Mouse (Mus musculus) midbrain, postnatal 0 days (tissue): ENCODE measurements around the gene Gm20509. TPM values are rescaled to one million over a fixed set of nuclear protein-coding genes. Genes with fewer than 3 reads are reported as not detected.

Experiments
- ATAC-seq: fragments of 200-750 bp; cut with Nextera tagmentation; 2 replicates; pipeline ENCODE4 v1.8.0; 2017; ENCODE audit warnings: moderate number of reproducible peaks, mild to moderate bottlenecking, moderate TSS enrichment, moderate library complexity; ENCODE audit not compliant: low FRiP score
- DNase-seq: peaks from one replicate; pipeline ENCODE4 v3.0.0-alpha.2; 2015; ENCODE audit warnings: low spot score
- H3K27ac ChIP-seq: fragments of 300-500 bp; sonication (generic); 2 replicates; pipeline ENCODE4 v1.5.1; 2014; ENCODE audit warnings: low read depth, mild to moderate bottlenecking, low read length, mixed read lengths
- H3K27me3 ChIP-seq: fragments of 300-500 bp; sonication (generic); 2 replicates; pipeline ENCODE4 v1.6.1; 2014; ENCODE audit warnings: low read length, control low read depth, mixed read lengths; ENCODE audit not compliant: insufficient read depth
- H3K36me3 ChIP-seq: fragments of 300-500 bp; sonication (generic); 2 replicates; pipeline ENCODE4 v1.6.1; 2014; ENCODE audit warnings: low read length, control low read depth, mixed read lengths; ENCODE audit not compliant: insufficient read depth
- H3K4me1 ChIP-seq: fragments of 300-500 bp; sonication (generic); 2 replicates; pipeline ENCODE4 v1.6.1; 2014; ENCODE audit warnings: mild to moderate bottlenecking, control low read depth, antibody characterized with exemption, low read length, mixed read lengths; ENCODE audit not compliant: insufficient read depth
- H3K4me2 ChIP-seq: fragments of 300-500 bp; sonication (generic); 2 replicates; pipeline ENCODE4 v1.6.1; 2014; ENCODE audit warnings: low read depth, mild to moderate bottlenecking, low read length, mixed read lengths; ENCODE audit not compliant: poor library complexity, severe bottlenecking
- H3K4me3 ChIP-seq: fragments of 300-500 bp; sonication (generic); 2 replicates; pipeline ENCODE4 v1.5.1; 2014; ENCODE audit warnings: low read depth, mild to moderate bottlenecking, low read length, moderate library complexity
- H3K9ac ChIP-seq: fragments of 300-500 bp; sonication (generic); replicated peaks from 2 replicates; pipeline ENCODE4 v1.6.1; 2014; ENCODE audit warnings: mild to moderate bottlenecking, low read length, moderate library complexity, mixed read lengths; ENCODE audit not compliant: poor library complexity, severe bottlenecking
- H3K9me3 ChIP-seq: fragments of 300-500 bp; sonication (generic); 2 replicates; pipeline ENCODE4 v1.6.1; 2016; ENCODE audit warnings: low read length, control low read depth
- CTCF ChIP-seq: IDR thresholded peaks from 2 replicates; pipeline ENCODE4 v1.5.1; 2016; ENCODE audit warnings: antibody characterized with exemption, mild to moderate bottlenecking
- WGBS: fragments of 180-500 bp; shearing (Covaris S2); extraction: QIAGEN DNeasy Blood & Tissue Kit; methylation state at CpG from one replicate; pipeline ENCODE4 v1.1.7; 2014; 5-methylcytosine and 5-hydroxymethylcytosine counted together
- polyA plus RNA-seq: library from polyadenylated mRNA; unstranded; fragments of >200 nt; fragmentation: Nextera tagmentation; extraction: Ambion mirVana; gene quantifications from 2 replicates; pipeline ENCODE4 v1.2.1, GENCODE M21; 2015
- total RNA-seq: library from RNA; depleted of rRNA; stranded (reverse); fragments of >200 nt; gene quantifications from 2 replicates; pipeline ENCODE4 v1.2.3, GENCODE M21; 2014; rRNA removed

The Gm20509 gene
- total and polyA plus RNA-seq, 2 experiments from 2014 or later = 0.22 TPM; not detected in 1

DNA sequence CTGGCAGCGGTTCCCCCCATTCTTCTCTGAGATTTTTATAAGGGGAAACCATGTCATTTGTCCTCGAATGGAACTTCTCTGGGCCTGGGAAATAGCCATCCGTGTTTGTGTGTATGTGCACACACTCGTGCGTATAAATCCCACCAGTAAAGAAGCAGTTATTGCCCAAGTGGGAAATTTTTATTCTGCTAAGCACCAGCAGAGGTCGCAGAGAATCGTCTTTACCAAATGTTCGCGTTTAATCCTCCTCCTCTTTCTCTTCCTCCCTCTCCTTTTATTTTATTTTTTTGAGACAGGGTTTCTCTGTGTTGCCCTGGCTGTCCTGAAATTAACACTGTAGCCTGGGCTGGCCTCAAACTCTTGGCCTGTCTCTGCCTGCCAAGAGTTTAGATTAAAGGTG lies 52.1 kb downstream of the Gm20509 start:
- peak; percentile 69 for TF ChIP-seq CTCF
- Histone ChIP-seq H3K4me3 (no peak overlapping the region), H3K36me3 (no peaks in the 10 kb centered on the region), H3K9ac (no peak overlapping the region), H3K4me2 (no peak overlapping the region), H3K27ac (no peak overlapping the region), H3K27me3 (no peaks in the 10 kb centered on the region), H3K9me3 (0 out of 2 replicates have a peak, but pooled peaks cover under 1% of the 10 kb centered on the region), H3K4me1 (no peaks in the 10 kb centered on the region)
- DNase-seq = peak; percentile 63
- ATAC-seq = no peak
- WGBS = 57% methylated on average over 9 of the region's 9 CpGs

GRCm38 (mm10) chr9:73157968-73158367 lies 55.7 kb downstream of the Gm20509 start:
- WGBS = 83% methylated on average over 4 of the region's 4 CpGs
- Histone ChIP-seq H3K4me3 (no peak overlapping the region), H3K36me3 (no peaks in the 10 kb centered on the region), H3K4me2 (no peak overlapping the region), H3K9me3 (no peaks in the 10 kb centered on the region), H3K9ac (no peak overlapping the region), H3K27me3 (no peaks in the 10 kb centered on the region), H3K4me1 (no peaks in the 10 kb centered on the region), H3K27ac (no peak overlapping the region)
- DNase-seq (no peak), ATAC-seq (no peak)
- no peak for TF ChIP-seq CTCF

GRCm38 (mm10) chr9:73159265-73159664 lies 57.0 kb downstream of the Gm20509 start:
- no peak overlapping the region for H3K9ac ChIP-seq
- peak; percentile 89 for DNase-seq
- no peak overlapping the region for H3K4me2 ChIP-seq
- H3K4me1 ChIP-seq = no peaks in the 10 kb centered on the region
- peak; percentile 87 for TF ChIP-seq CTCF
- no peak overlapping the region for H3K4me3 ChIP-seq
- no peak for ATAC-seq
- H3K27me3 ChIP-seq = no peaks in the 10 kb centered on the region
- H3K9me3 ChIP-seq = no peaks in the 10 kb centered on the region
- H3K27ac ChIP-seq = no peak overlapping the region
- H3K36me3 ChIP-seq = no peaks in the 10 kb centered on the region
- WGBS = 31% methylated on average over 1 of the region's 1 CpGs

GRCm38 (mm10) chr9:73162571-73163333 lies 60.5 kb downstream of the Gm20509 start:
- H3K4me2 ChIP-seq = peak overlapping the region; percentile 40
- no peaks in the 10 kb centered on the region for H3K27me3 ChIP-seq
- no peak overlapping the region for H3K27ac ChIP-seq
- H3K36me3 ChIP-seq = no peaks in the 10 kb centered on the region
- no peaks in the 10 kb centered on the region for H3K9me3 ChIP-seq
- no peaks in the 10 kb centered on the region for H3K4me1 ChIP-seq
- peak; percentile 92 for DNase-seq
- H3K4me3 ChIP-seq = 0 out of 2 replicates have a peak overlapping the region, but pooled peaks have one; percentile 9
- peak; percentile 72; the same call in 1 of the 2 replicates for ATAC-seq
- peak; percentile 92 for TF ChIP-seq CTCF
- WGBS = 19% methylated on average over 26 of the region's 26 CpGs
- no peak overlapping the region for H3K9ac ChIP-seq

DNA sequence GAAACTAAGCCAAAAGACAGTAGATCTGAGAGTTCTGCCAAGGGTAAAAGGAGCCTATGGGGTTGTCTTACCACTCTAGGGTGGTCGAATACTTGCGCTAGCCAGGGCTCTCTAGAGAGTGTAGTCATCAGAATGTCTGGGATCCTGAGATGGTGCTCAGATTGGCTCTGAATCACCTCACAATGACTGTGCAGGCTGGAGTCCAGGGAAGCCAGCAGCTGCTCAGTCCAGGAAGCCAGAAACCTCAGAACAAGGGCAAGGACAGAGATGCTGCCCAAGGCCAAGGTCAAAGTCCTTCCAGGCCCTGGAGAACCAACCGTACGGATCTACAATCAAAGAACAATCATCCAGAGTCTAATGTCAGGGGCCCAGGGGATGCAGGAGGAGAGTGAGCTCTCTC lies 63.4 kb downstream of the Gm20509 start:
- Histone ChIP-seq H3K4me3 (no peak overlapping the region), H3K36me3 (no peaks in the 10 kb centered on the region), H3K27me3 (no peaks in the 10 kb centered on the region), H3K4me1 (no peaks in the 10 kb centered on the region), H3K4me2 (no peak overlapping the region), H3K9ac (no peak overlapping the region), H3K9me3 (no peaks in the 10 kb centered on the region), H3K27ac (no peak overlapping the region)
- ATAC-seq (no peak), DNase-seq (no peak)
- 84% methylated on average over 4 of the region's 4 CpGs for WGBS
- no peak for TF ChIP-seq CTCF

Other genes starting within 250 kb of the Gm20509 start
- gene Pygo1, start 176.8 kb upstream of the Gm20509 start, total RNA-seq = 40.1 and 45.9 TPM in 2 replicates
- 8.3 and 9.3 TPM in 2 replicates for gene Pygo1, start 176.8 kb upstream of the Gm20509 start, polyA plus RNA-seq
- gene Dyx1c1, start 143.7 kb upstream of the Gm20509 start, total RNA-seq = 1.8 and 3.0 TPM in 2 replicates
- gene Dyx1c1, start 143.7 kb upstream of the Gm20509 start, polyA plus RNA-seq = 2.7 TPM in 2 replicates
- gene Gm44503, start 143.6 kb upstream of the Gm20509 start, total RNA-seq = 0.28 TPM in 1 of 2 replicates, not detected in the other
- not detected in 2 replicates for gene Gm44503, start 143.6 kb upstream of the Gm20509 start, polyA plus RNA-seq
- gene Ccpg1os, start 117.1 kb upstream of the Gm20509 start, total RNA-seq = 13.4 and 15.1 TPM in 2 replicates
- 19.3 and 20.3 TPM in 2 replicates for gene Ccpg1os, start 117.1 kb upstream of the Gm20509 start, polyA plus RNA-seq
- gene Ccpg1, start 117.0 kb upstream of the Gm20509 start, total RNA-seq = 19.3 and 30.4 TPM in 2 replicates
- 38.1 and 39.9 TPM in 2 replicates for gene Ccpg1, start 117.0 kb upstream of the Gm20509 start, polyA plus RNA-seq
- 8.4 and 19.4 TPM in 2 replicates for gene Pigb, start 62.1 kb upstream of the Gm20509 start, total RNA-seq
- gene Pigb, start 62.1 kb upstream of the Gm20509 start, polyA plus RNA-seq = 12.2 and 13.0 TPM in 2 replicates
- gene Rab27a, start 57.6 kb upstream of the Gm20509 start, total RNA-seq = 5.3 and 6.4 TPM in 2 replicates
- gene Rab27a, start 57.6 kb upstream of the Gm20509 start, polyA plus RNA-seq = 2.7 and 4.0 TPM in 2 replicates
- gene Khdc3, start 634 bp upstream of the Gm20509 start, total RNA-seq = 0.93 TPM in 1 of 2 replicates, not detected in the other
- gene Khdc3, start 634 bp upstream of the Gm20509 start, polyA plus RNA-seq = 0.25 and 0.27 TPM in 2 replicates
- gene Rsl24d1, start 11.0 kb downstream of the Gm20509 start, total RNA-seq = 49.5 and 78.1 TPM in 2 replicates
- 101 and 110 TPM in 2 replicates for gene Rsl24d1, start 11.0 kb downstream of the Gm20509 start, polyA plus RNA-seq